Mouse (Mus musculus) stomach, postnatal 0 days (tissue): ENCODE results near the gene Hoxc6. TPM values are rescaled to one million over a fixed set of nuclear protein-coding genes. Genes with fewer than 3 reads are reported as not detected.

Experiments used
- ATAC-seq: fragments of 200-750 bp; cut with Nextera tagmentation; 2 replicates; pipeline ENCODE4 v1.8.0; 2017; ENCODE audit not compliant: low FRiP score, low TSS enrichment
- DNase-seq: peaks from one replicate; pipeline ENCODE4 v3.0.0-alpha.2; 2016; ENCODE audit warnings: low spot score
- H3K27ac ChIP-seq: fragments of 300-500 bp; sonication (generic); replicated peaks from 2 replicates; pipeline ENCODE4 v1.5.1; 2014; ENCODE audit warnings: mild to moderate bottlenecking, control low read depth
- H3K27me3 ChIP-seq: fragments of 300-500 bp; sonication (generic); 2 replicates; pipeline ENCODE4 v1.6.1; 2014; ENCODE audit warnings: low read length; ENCODE audit not compliant: control insufficient read depth, insufficient read depth
- H3K36me3 ChIP-seq: fragments of 300-500 bp; sonication (generic); 2 replicates; pipeline ENCODE4 v1.6.1; 2014; ENCODE audit warnings: low read length, mixed read lengths; ENCODE audit not compliant: control insufficient read depth, insufficient read depth
- H3K4me1 ChIP-seq: fragments of 300-500 bp; sonication (generic); replicated peaks from 2 replicates; pipeline ENCODE4 v1.6.1; 2014; ENCODE audit warnings: antibody characterized with exemption; ENCODE audit not compliant: control insufficient read depth, insufficient read depth
- H3K4me2 ChIP-seq: fragments of 300-500 bp; sonication (generic); replicated peaks from 2 replicates; pipeline ENCODE4 v1.6.1; 2014; ENCODE audit warnings: low read depth, mild to moderate bottlenecking, control low read depth, moderate library complexity
- H3K4me3 ChIP-seq: fragments of 300-500 bp; sonication (generic); 2 replicates; pipeline ENCODE4 v1.5.1; 2014; ENCODE audit warnings: low read depth, low read length, control low read depth
- H3K9ac ChIP-seq: fragments of 300-500 bp; sonication (generic); 2 replicates; pipeline ENCODE4 v1.6.1; 2014; ENCODE audit warnings: mild to moderate bottlenecking, low read length, control low read depth, mixed read lengths
- H3K9me3 ChIP-seq: fragments of 300-500 bp; sonication (generic); 2 replicates; pipeline ENCODE4 v1.6.1; 2016; ENCODE audit warnings: low read length; ENCODE audit not compliant: control insufficient read depth
- CTCF ChIP-seq: IDR thresholded peaks from 2 replicates; pipeline ENCODE4 v1.5.1; 2016; ENCODE audit warnings: antibody characterized with exemption, low read depth, mild to moderate bottlenecking, moderate library complexity
- EP300 ChIP-seq: optimal IDR thresholded peaks from 2 replicates; pipeline ENCODE3; 2016; ENCODE audit warnings: antibody characterized with exemption
- WGBS: fragments of 180-500 bp; shearing (Covaris S2); extraction: QIAGEN DNeasy Blood & Tissue Kit; methylation state at CpG from one replicate; pipeline ENCODE4 v1.1.7; 2014; 5-methylcytosine and 5-hydroxymethylcytosine counted together
- polyA plus RNA-seq: library from polyadenylated mRNA; unstranded; fragments of >200 nt; fragmentation: Nextera tagmentation; extraction: Ambion mirVana; gene quantifications from 2 replicates; pipeline ENCODE4 v1.2.1, GENCODE M21; 2015

The Hoxc6 gene
- polyA plus RNA-seq, 1 experiment from 2014 or later, result 4.9 TPM

- H3K4me3 ChIP-seq, result peak overlapping the region; percentile 45
- H3K4me2 ChIP-seq, result peak overlapping the region; percentile 80
- H3K9me3 ChIP-seq, result no peaks in the 10 kb centered on the region
- 0 out of 2 replicates have a peak, but pooled peaks cover 2% of the 10 kb centered on the region for H3K4me1 ChIP-seq
- peak overlapping the region; percentile 61 for H3K9ac ChIP-seq
- ATAC-seq (peak; percentile 71; the same call in 1 of the 2 replicates), DNase-seq (peak; percentile 56)
- no peak for TF ChIP-seq EP300
- TF ChIP-seq CTCF, result no peak
- peaks cover 17% of the 10 kb centered on the region; the same call in 1 of the 2 replicates for H3K27me3 ChIP-seq
- 1% methylated on average over 33 of the region's 33 CpGs for WGBS
- H3K27ac ChIP-seq, result peak overlapping the region; percentile 78
- no peaks in the 10 kb centered on the region for H3K36me3 ChIP-seq
These were observed 1.2 kb downstream of the Hoxc6 start for GRCm38 (mm10) chr15:102999183-102999831.

- H3K27me3 ChIP-seq, result peaks cover 15% of the 10 kb centered on the region; the same call in 1 of the 2 replicates
- DNase-seq (no peak), ATAC-seq (peak; percentile 19; the same call in 1 of the 2 replicates)
- whole genome bisulfite sequencing, result 20% methylated on average over 11 of the region's 11 CpGs
- peak overlapping the region; percentile 45 for H3K4me3 ChIP-seq
- no peak for TF ChIP-seq EP300
- no peak for TF ChIP-seq CTCF
- peak overlapping the region; percentile 80 for H3K4me2 ChIP-seq
- H3K4me1 ChIP-seq, result 0 out of 2 replicates have a peak, but pooled peaks cover 2% of the 10 kb centered on the region
- H3K9me3 ChIP-seq, result no peaks in the 10 kb centered on the region
- H3K27ac ChIP-seq, result peak overlapping the region; percentile 78
- H3K9ac ChIP-seq, result no peak overlapping the region
- no peaks in the 10 kb centered on the region for H3K36me3 ChIP-seq
These were observed 1.9 kb downstream of the Hoxc6 start for GRCm38 (mm10) chr15:102999955-103000354.

GRCm38 (mm10) chr15:103000501-103000901 is 2.4 kb downstream of the Hoxc6 start:
- no peak for DNase-seq
- peaks cover 15% of the 10 kb centered on the region; the same call in 1 of the 2 replicates for H3K27me3 ChIP-seq
- H3K36me3 ChIP-seq, result no peaks in the 10 kb centered on the region
- H3K4me3 ChIP-seq, result peak overlapping the region; percentile 18; the same call in 1 of the 2 replicates
- H3K27ac ChIP-seq, result peak overlapping the region; percentile 67
- H3K4me1 ChIP-seq, result 0 out of 2 replicates have a peak, but pooled peaks cover 2% of the 10 kb centered on the region
- no peak for ATAC-seq
- TF ChIP-seq CTCF, result no peak
- TF ChIP-seq EP300, result no peak
- H3K9me3 ChIP-seq, result no peaks in the 10 kb centered on the region
- WGBS, result 20% methylated on average over 24 of the region's 24 CpGs
- peak overlapping the region; percentile 62 for H3K9ac ChIP-seq
- peak overlapping the region; percentile 80 for H3K4me2 ChIP-seq

DNA sequence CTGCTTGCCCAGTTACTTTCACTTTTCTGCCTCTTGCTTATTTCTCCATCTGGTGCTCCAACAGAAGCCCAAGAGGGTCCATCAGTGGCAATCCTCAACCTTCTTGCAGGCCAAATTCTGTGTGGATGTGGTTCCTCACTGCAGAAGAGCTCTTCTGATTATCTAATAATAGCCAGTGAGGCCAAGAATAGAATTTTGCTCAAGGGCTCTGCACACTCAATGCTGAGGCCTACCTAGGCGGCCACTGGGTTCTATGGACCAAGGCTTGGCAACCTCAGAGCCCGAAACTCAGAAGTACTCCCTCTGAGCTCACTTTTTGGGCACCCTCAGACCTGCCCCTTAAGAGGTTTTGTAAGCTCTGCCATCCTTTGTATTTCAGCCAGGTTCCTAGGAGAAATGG is 3.3 kb downstream of the Hoxc6 start:
- ATAC-seq (no peak), DNase-seq (no peak)
- WGBS, result 51% methylated on average over 2 of the region's 2 CpGs
- Histone ChIP-seq H3K27me3 (peaks cover 17% of the 10 kb centered on the region; the same call in 1 of the 2 replicates), H3K4me1 (0 out of 2 replicates have a peak, but pooled peaks cover 2% of the 10 kb centered on the region), H3K4me3 (no peak overlapping the region), H3K36me3 (no peaks in the 10 kb centered on the region), H3K27ac (0 out of 2 replicates have a peak overlapping the region, but pooled peaks have one; percentile 1), H3K9ac (no peak overlapping the region), H3K9me3 (no peaks in the 10 kb centered on the region), H3K4me2 (no peak overlapping the region)
- no peak for TF ChIP-seq CTCF

DNA sequence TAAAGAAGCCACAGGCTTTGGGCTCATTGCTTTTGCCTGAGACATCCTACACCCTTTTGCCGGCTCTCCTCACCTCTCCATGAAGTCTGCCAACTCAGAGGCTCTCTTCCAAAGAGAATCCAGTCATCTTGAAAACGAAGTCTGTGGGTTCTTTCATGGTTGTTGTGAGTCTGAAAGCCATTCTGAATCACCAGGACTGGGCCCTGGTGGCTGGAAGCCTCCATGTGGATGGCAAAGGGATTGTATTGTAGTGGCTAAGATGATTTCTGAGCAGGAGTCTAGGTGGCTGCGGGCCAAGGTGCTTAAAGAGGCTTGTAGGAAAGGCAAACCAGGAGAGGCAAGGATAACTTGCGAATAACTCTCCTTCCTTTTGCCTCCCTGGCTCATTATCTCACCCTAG is 4.1 kb downstream of the Hoxc6 start:
- no peak for DNase-seq
- Histone ChIP-seq H3K27ac (no peak overlapping the region), H3K27me3 (peaks cover 17% of the 10 kb centered on the region; the same call in 1 of the 2 replicates), H3K36me3 (no peaks in the 10 kb centered on the region), H3K9ac (no peak overlapping the region), H3K4me1 (0 out of 2 replicates have a peak, but pooled peaks cover 2% of the 10 kb centered on the region), H3K4me3 (no peak overlapping the region), H3K4me2 (no peak overlapping the region), H3K9me3 (no peaks in the 10 kb centered on the region)
- WGBS, result 43% methylated on average over 4 of the region's 4 CpGs
- no peak for ATAC-seq
- TF ChIP-seq CTCF, result no peak
- no peak for TF ChIP-seq EP300

DNA sequence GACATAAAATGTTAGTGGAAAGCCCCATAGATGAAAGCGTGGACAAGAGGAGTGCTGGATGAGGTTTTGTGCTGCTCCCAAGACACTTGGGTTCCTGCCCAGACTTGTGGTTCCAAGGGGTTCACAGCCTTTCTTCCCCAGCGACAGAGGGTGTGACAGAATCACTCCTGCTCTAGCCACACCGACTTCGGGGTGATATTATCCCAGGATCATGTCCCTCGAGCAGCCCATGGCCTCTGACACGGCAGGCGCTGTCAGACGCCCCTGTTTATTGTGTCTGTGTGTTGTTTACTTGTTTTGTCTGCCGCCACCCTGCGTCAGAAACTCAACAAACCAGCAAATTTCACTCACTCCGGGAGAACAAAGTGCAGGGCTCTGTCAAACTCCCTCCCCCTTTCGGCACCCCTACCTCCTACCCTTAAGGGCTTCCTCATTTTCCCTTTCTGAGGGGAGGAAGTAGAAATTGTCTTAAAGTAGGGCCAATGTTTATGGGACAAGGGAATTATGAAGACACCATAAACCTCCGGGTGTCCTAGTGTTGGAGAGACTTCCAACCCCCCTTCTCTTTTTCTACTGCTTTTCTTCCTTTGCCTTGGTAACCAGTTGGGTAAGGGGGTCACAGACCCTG is 4.9 kb downstream of the Hoxc6 start:
- Histone ChIP-seq H3K4me1 (0 out of 2 replicates have a peak, but pooled peaks cover 2% of the 10 kb centered on the region), H3K4me2 (no peak overlapping the region), H3K27me3 (peaks cover 19% of the 10 kb centered on the region; the same call in 1 of the 2 replicates)

More for the DNA sequence above, 4.9 kb downstream of the Hoxc6 start:
- Histone ChIP-seq H3K36me3 (no peaks in the 10 kb centered on the region), H3K27ac (no peak overlapping the region; the same call in 1 of the 2 replicates), H3K9me3 (no peaks in the 10 kb centered on the region), H3K4me3 (no peak overlapping the region), H3K9ac (no peak overlapping the region)
- TF ChIP-seq EP300, result no peak
- no peak for TF ChIP-seq CTCF
- 15% methylated on average over 13 of the region's 13 CpGs for WGBS
- DNase-seq (no peak), ATAC-seq (no peak)
